Mouse (Mus musculus) E14TG2a.4 (cell line): ENCODE data around the gene Ccdc33.

Experiments
- CTCF ChIP-seq: conservative IDR thresholded peaks from 2 replicates; pipeline ENCODE4 v1.5.1; 2014; ENCODE audit warnings: low read length
- NANOG ChIP-seq: IDR thresholded peaks from 2 replicates; pipeline ENCODE4 v1.6.1; 2014; ENCODE audit warnings: borderline replicate concordance, low read length, mixed read lengths
- POU5F1 ChIP-seq: IDR thresholded peaks from 2 replicates; pipeline ENCODE4 v1.6.1; 2014; ENCODE audit warnings: low read length, borderline replicate concordance

DNA sequence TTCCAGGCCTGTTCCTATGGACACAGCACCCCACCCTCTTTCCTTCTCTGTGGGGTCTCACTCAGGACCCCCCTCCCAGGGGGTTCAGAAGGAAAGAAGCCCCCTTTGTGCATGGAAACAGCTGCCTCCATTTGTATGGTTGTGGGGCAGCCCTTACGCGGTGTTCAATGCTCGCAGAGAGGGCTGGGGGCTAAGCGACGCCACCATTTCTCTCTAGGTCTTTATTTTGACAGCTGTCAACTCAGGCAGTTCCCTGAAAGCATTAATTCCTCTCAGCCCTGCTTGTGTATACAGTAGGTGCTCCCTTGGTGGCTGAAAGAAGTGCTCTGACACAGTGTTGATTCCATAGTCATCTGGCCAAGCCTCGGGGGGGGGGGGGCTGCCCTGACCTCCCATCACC is 15.0 kb downstream of the Ccdc33 start:
- TF ChIP-seq POU5F1 (no peak), CTCF (no peak), NANOG (no peak)
